Mouse (Mus musculus): ENCODE data around the gene Coa7. TPM values are rescaled to one million over a fixed set of nuclear protein-coding genes. Genes with fewer than 3 reads are reported as not detected.

Coa7 gene
- total RNA-seq, 2 experiments from 2014 or later = 31.2 to 40.7 TPM

DNA sequence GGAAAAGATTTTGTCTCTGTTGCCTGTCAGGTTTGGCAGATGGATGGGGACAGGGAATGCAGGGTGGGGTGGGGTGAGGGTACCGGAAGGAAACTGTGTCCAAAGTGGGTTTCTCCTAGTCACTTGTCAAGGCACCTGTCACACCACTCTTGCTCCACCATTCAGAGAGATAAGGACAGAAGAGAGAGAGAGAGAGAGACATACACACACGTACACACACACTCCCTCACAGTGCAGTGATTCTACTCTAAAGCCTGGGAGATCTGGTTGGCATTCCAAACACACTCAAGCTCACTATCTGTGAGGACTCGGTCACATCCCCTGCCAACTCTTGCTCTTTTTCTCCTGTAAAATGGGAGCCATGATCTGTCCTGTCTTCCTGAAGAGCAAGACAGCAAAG lies 44.2 kb downstream of the Coa7 start:
- no peak for DNase-seq
- intact Hi-C loops (cut with DNase I) = no loop called here

- DNase-seq = peak; percentile 55
- intact Hi-C loops (cut with DNase I) = no loop called here
Observed at GRCm38 (mm10) chr4:108379476-108379875, 51.5 kb downstream of the Coa7 start.

- intact Hi-C loops (cut with DNase I) = no loop called here
Observed at GRCm38 (mm10) chr4:108380146-108380545, 52.2 kb downstream of the Coa7 start.

DNA sequence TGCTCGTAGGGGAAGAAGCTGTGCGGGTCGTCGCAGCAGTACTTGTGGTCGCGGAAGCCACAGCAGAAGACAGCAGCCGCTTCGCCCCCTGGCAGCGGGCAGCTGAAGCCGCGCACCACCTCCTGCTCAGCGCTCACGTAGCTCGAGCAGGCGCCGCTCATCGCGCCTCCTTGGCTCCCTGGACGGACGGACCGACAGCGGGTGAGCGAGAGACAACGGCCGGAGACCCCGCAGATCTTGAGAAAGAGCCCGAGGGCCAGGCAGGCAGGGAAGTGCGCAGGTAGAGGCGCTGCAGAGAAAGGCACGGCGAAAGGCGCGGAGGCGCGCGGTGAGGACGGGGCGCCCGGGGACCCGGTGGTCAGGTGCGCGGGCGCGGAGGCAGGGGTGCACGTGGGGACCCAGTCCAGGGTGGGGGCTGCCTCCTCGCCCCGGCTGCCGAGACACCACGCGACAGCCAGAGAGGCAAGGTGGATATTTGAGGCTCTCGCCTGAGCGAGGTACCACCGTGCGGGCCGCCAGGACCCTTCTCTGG lies 55.3 kb downstream of the Coa7 start, which contains the start of gene Shisal2a:
Gene Shisal2a (minus strand): TSS at position 167 of the 532 bp plus-strand sequence.
- no peak for DNase-seq
- intact Hi-C loops (cut with DNase I) = no loop called here

More at GRCm38 (mm10) chr4:108380146-108380545, 52.2 kb downstream of the Coa7 start:
- DNase-seq = no peak

GRCm38 (mm10) chr4:108386087-108386486 lies 58.1 kb downstream of the Coa7 start:
- DNase-seq = no peak
- intact Hi-C loops (cut with DNase I) = no loop called here

DNA sequence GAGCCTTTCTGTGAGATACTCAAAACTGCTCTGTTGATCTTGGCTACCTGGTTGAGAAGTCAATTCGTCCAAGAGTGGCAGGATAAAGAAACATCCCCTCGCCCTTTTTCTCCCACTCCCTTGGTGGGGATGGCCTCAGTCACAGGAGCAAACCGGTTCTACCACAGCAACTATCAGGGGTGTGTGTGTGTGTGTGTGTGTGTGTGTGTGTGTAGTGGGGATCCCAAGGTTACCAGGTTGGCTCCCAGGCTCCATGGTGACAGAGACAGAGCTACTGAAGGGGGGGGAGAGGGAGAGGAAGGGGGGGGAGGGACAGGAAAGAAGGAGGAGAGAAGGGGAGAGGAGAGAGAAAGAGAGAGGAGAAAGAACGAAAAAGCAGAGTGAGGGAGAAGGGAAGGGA lies 59.2 kb downstream of the Coa7 start:
- intact Hi-C loops (cut with DNase I) = no loop called here
- DNase-seq = no peak

GRCm38 (mm10) chr4:108387681-108388253 lies 59.8 kb downstream of the Coa7 start:
- intact Hi-C loops (cut with DNase I) = no loop called here
- peak; percentile 84 for DNase-seq

GRCm38 (mm10) chr4:108388741-108389140 lies 60.8 kb downstream of the Coa7 start:
- DNase-seq = no peak
- intact Hi-C loops (cut with DNase I) = no loop called here

DNA sequence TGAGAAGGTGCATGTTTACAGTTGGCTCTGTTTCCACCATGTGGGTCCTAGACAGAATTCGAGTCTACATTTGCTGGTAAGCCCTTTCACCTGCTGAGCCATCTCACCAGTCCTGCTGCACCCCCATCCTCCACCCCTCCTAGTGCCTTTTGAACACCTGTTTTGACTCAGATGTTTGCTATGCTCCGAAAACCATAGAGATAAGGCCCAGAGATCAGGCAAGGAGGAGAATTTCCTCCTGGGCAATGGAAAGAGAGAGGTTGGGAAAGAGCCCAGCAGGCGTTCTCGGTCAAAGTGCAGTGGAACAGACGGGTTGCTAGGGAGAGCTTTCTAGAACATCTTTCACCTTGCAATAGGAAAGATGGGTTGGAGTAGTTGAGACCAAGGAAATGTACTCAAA lies 63.2 kb downstream of the Coa7 start:
- intact Hi-C loops (cut with DNase I) = no loop called here
- DNase-seq = no peak

Other genes starting within 250 kb of the Coa7 start
- gene Podn, start 231.7 kb upstream of the Coa7 start, total RNA-seq (2021) = 1 to 10 TPM; 5.7 to 9.5 TPM
- gene Scp2, start 183.1 kb upstream of the Coa7 start, total RNA-seq (2021) = 10 to 100 TPM; 73.0 to 79.8 TPM
- gene Echdc2, start 162.7 kb upstream of the Coa7 start, total RNA-seq (2021) = 10 to 100 TPM; 10.8 to 15.0 TPM
- under 1 TPM; 0.20 to 0.38 TPM for gene Zyg11a, start 110.1 kb upstream of the Coa7 start, total RNA-seq (2021)
- 100 to 1,000 TPM; 150 to 152 TPM for gene Zyg11b, start 27.0 kb upstream of the Coa7 start, total RNA-seq (2021)
- not detected for gene Shisal2a, start 55.2 kb downstream of the Coa7 start, total RNA-seq (2021)
- gene Gpx7, start 78.8 kb downstream of the Coa7 start, total RNA-seq (2021) = 10 to 100 TPM; 15.5 to 16.2 TPM
- 10 to 100 TPM; 72.8 to 77.6 TPM for gene Tut4, start 131.3 kb downstream of the Coa7 start, total RNA-seq (2021)